Mouse (Mus musculus) midbrain, embryonic 12.5 days (tissue): ENCODE measurements around the gene Ski. TPM values are rescaled to one million over a fixed set of nuclear protein-coding genes. Genes with fewer than 3 reads are reported as not detected.
"Not testable (repeated sequence)": the region's sequence is repeated elsewhere in the genome, so short reads cannot be mapped to it uniquely, and the experiment has no call there.

Experiments used
- ATAC-seq: fragments of 200-750 bp; cut with Nextera tagmentation; 2 replicates; pipeline ENCODE4 v1.8.0; 2017; ENCODE audit warnings: low read depth, moderate TSS enrichment, moderate library complexity; ENCODE audit not compliant: low FRiP score
- H3K27ac ChIP-seq: fragments of 300-500 bp; sonication (generic); replicated peaks from 2 replicates; pipeline ENCODE4 v1.5.1; 2016; ENCODE audit warnings: mild to moderate bottlenecking
- H3K27me3 ChIP-seq: fragments of 300-500 bp; sonication (generic); 2 replicates; pipeline ENCODE4 v1.6.1; 2016; ENCODE audit warnings: mild to moderate bottlenecking
- H3K36me3 ChIP-seq: fragments of 300-500 bp; sonication (generic); 2 replicates; pipeline ENCODE4 v1.6.1; 2016
- H3K4me1 ChIP-seq: fragments of 300-500 bp; sonication (generic); 2 replicates; pipeline ENCODE4 v1.6.1; 2016
- H3K4me2 ChIP-seq: fragments of 300-500 bp; sonication (generic); replicated peaks from 2 replicates; pipeline ENCODE4 v1.6.1; 2016; ENCODE audit warnings: mild to moderate bottlenecking, moderate library complexity
- H3K4me3 ChIP-seq: fragments of 300-500 bp; sonication (generic); 2 replicates; pipeline ENCODE4 v1.5.1; 2016; ENCODE audit warnings: mild to moderate bottlenecking
- H3K9ac ChIP-seq: fragments of 300-500 bp; sonication (generic); replicated peaks from 2 replicates; pipeline ENCODE4 v1.6.1; 2016; ENCODE audit warnings: mild to moderate bottlenecking, moderate library complexity
- H3K9me3 ChIP-seq: fragments of 300-500 bp; sonication (generic); 2 replicates; pipeline ENCODE4 v1.6.1; 2016; ENCODE audit warnings: mild to moderate bottlenecking
- WGBS: fragments of 180-500 bp; shearing (Covaris S2); methylation state at CpG from one replicate; pipeline ENCODE4 v1.1.7; 2016; 5-methylcytosine and 5-hydroxymethylcytosine counted together
- polyA plus RNA-seq: library from polyadenylated mRNA; unstranded; fragments of >200 nt; fragmentation: Nextera tagmentation; extraction: Ambion mirVana; gene quantifications from 2 replicates; pipeline ENCODE4 v1.2.1, GENCODE M21; 2016

Ski gene
- 11.2 and 12.2 TPM in 2 replicates for polyA plus RNA-seq

- peak within 1 kb of the TSS; percentile 98 for H3K9ac ChIP-seq
- peak within 1 kb of the TSS; percentile 98 for H3K4me2 ChIP-seq
- peaks cover 45% of the 10 kb centered on the region for H3K4me1 ChIP-seq
- H3K4me3 ChIP-seq: peak within 1 kb of the TSS; percentile 95
- peaks cover 7% of the 10 kb centered on the region for H3K27me3 ChIP-seq
- H3K36me3 ChIP-seq: no peaks in the 10 kb centered on the region
- no peak for ATAC-seq
- no peaks in the 10 kb centered on the region for H3K9me3 ChIP-seq
- WGBS: 0% methylated on average over 2 of the region's 63 CpGs
- peak within 1 kb of the TSS; percentile 94 for H3K27ac ChIP-seq
Measured at GRCm38 (mm10) chr4:155222552-155222840, at the start of gene Ski. Gene Ski (minus strand): TSS chr4:155222592.

GRCm38 (mm10) chr4:155268382-155268781 lies 46.0 kb upstream of the Ski start:
- Histone ChIP-seq H3K9ac (no peak overlapping the region), H3K9me3 (no peaks in the 10 kb centered on the region), H3K4me3 (no peak overlapping the region), H3K4me2 (no peak overlapping the region), H3K27me3 (no peaks in the 10 kb centered on the region), H3K36me3 (0 out of 2 replicates have a peak, but pooled peaks cover 3% of the 10 kb centered on the region), H3K4me1 (no peaks in the 10 kb centered on the region), H3K27ac (no peak overlapping the region)
- ATAC-seq: no peak
- WGBS: 39% methylated on average over 5 of the region's 5 CpGs

GRCm38 (mm10) chr4:155267639-155268175 lies 45.3 kb upstream of the Ski start:
- Histone ChIP-seq H3K27me3 (no peaks in the 10 kb centered on the region), H3K9me3 (no peaks in the 10 kb centered on the region), H3K27ac (no peak overlapping the region), H3K4me3 (no peak overlapping the region), H3K4me1 (no peaks in the 10 kb centered on the region), H3K36me3 (0 out of 2 replicates have a peak, but pooled peaks cover 3% of the 10 kb centered on the region), H3K4me2 (no peak overlapping the region), H3K9ac (no peak overlapping the region)
- WGBS: 71% methylated on average over 12 of the region's 12 CpGs
- ATAC-seq: no peak

- no peaks in the 10 kb centered on the region for H3K9me3 ChIP-seq
- no peak for ATAC-seq
- H3K4me2 ChIP-seq: no peak overlapping the region
- 92% methylated on average over 7 of the region's 7 CpGs for WGBS
- H3K27ac ChIP-seq: no peak overlapping the region
- H3K4me1 ChIP-seq: no peaks in the 10 kb centered on the region
- no peaks in the 10 kb centered on the region for H3K27me3 ChIP-seq
- H3K36me3 ChIP-seq: 0 out of 2 replicates have a peak, but pooled peaks cover 3% of the 10 kb centered on the region
- no peak overlapping the region for H3K9ac ChIP-seq
- no peak overlapping the region for H3K4me3 ChIP-seq
Measured at GRCm38 (mm10) chr4:155267047-155267543, 44.7 kb upstream of the Ski start.

GRCm38 (mm10) chr4:155264521-155265321 lies 42.3 kb upstream of the Ski start:
- Histone ChIP-seq H3K27ac (no peak overlapping the region), H3K36me3 (peaks cover 9% of the 10 kb centered on the region)
- 81% methylated on average over 3 of the region's 3 CpGs for WGBS

GRCm38 (mm10) chr4:155252253-155252652 lies 29.9 kb upstream of the Ski start:
- Histone ChIP-seq H3K27me3 (no peaks in the 10 kb centered on the region), H3K4me3 (no peak overlapping the region), H3K36me3 (peaks cover 25% of the 10 kb centered on the region), H3K4me1 (peaks cover 29% of the 10 kb centered on the region), H3K9ac (no peak overlapping the region; the same call in 1 of the 2 replicates), H3K9me3 (no peaks in the 10 kb centered on the region), H3K4me2 (no peak overlapping the region), H3K27ac (no peak overlapping the region)
- WGBS: 78% methylated on average over 6 of the region's 6 CpGs
- no peak for ATAC-seq

More at GRCm38 (mm10) chr4:155264521-155265321, 42.3 kb upstream of the Ski start:
- H3K9ac ChIP-seq: no peak overlapping the region
- H3K27me3 ChIP-seq: no peaks in the 10 kb centered on the region
- no peak for ATAC-seq
- 0 out of 2 replicates have a peak, but pooled peaks cover 3% of the 10 kb centered on the region for H3K9me3 ChIP-seq
- no peak overlapping the region for H3K4me3 ChIP-seq
- no peaks in the 10 kb centered on the region for H3K4me1 ChIP-seq
- no peak overlapping the region for H3K4me2 ChIP-seq

- peak overlapping the region; percentile 71 for H3K4me3 ChIP-seq
- no peak overlapping the region for H3K9ac ChIP-seq
- WGBS: 61% methylated on average over 3 of the region's 3 CpGs
- H3K27me3 ChIP-seq: no peaks in the 10 kb centered on the region
- no peak for ATAC-seq
- no peaks in the 10 kb centered on the region for H3K9me3 ChIP-seq
- H3K4me2 ChIP-seq: peak overlapping the region; percentile 95
- peaks cover 29% of the 10 kb centered on the region for H3K4me1 ChIP-seq
- no peak overlapping the region; the same call in 1 of the 2 replicates for H3K27ac ChIP-seq
- H3K36me3 ChIP-seq: peaks cover 17% of the 10 kb centered on the region
Measured at GRCm38 (mm10) chr4:155251147-155251546, 28.8 kb upstream of the Ski start.

- ATAC-seq: no peak; the same call in 1 of the 2 replicates
- Histone ChIP-seq H3K9ac (peak overlapping the region; percentile 89), H3K27ac (peak overlapping the region; percentile 97), H3K4me1 (peaks cover 29% of the 10 kb centered on the region), H3K9me3 (no peaks in the 10 kb centered on the region), H3K36me3 (peaks cover 11% of the 10 kb centered on the region; the same call in 1 of the 2 replicates), H3K4me3 (peak overlapping the region; percentile 71), H3K4me2 (peak overlapping the region; percentile 95), H3K27me3 (no peaks in the 10 kb centered on the region)
- WGBS: 7% methylated on average over 23 of the region's 23 CpGs
Measured at GRCm38 (mm10) chr4:155250361-155251117, 28.1 kb upstream of the Ski start.

GRCm38 (mm10) chr4:155249648-155250351 lies 27.4 kb upstream of the Ski start, which contains the start of gene Faap20:
Gene Faap20 (plus strand): TSS chr4:155249802.
- Histone ChIP-seq H3K27ac (peak within 1 kb of the TSS; percentile 97), H3K4me1 (peaks cover 29% of the 10 kb centered on the region), H3K9ac (peak within 1 kb of the TSS; percentile 89), H3K4me2 (peak within 1 kb of the TSS; percentile 95), H3K27me3 (no peaks in the 10 kb centered on the region), H3K36me3 (peaks cover 11% of the 10 kb centered on the region; the same call in 1 of the 2 replicates), H3K4me3 (peak within 1 kb of the TSS; percentile 71), H3K9me3 (no peaks in the 10 kb centered on the region)
- peak; percentile 93 for ATAC-seq
- under 1% methylated on average over 43 of the region's 58 CpGs for WGBS

GRCm38 (mm10) chr4:155249257-155249647 lies 26.9 kb upstream of the Ski start:
- ATAC-seq: peak; percentile 66
- H3K27ac ChIP-seq: peak overlapping the region; percentile 97
- peak overlapping the region; percentile 89 for H3K9ac ChIP-seq
- peak overlapping the region; percentile 95 for H3K4me2 ChIP-seq
- peaks cover 29% of the 10 kb centered on the region for H3K4me1 ChIP-seq
- H3K9me3 ChIP-seq: no peaks in the 10 kb centered on the region
- peaks cover 11% of the 10 kb centered on the region; the same call in 1 of the 2 replicates for H3K36me3 ChIP-seq
- WGBS: under 1% methylated on average over 9 of the region's 9 CpGs
- H3K4me3 ChIP-seq: peak overlapping the region; percentile 71
- H3K27me3 ChIP-seq: no peaks in the 10 kb centered on the region

- not testable (repeated sequence) for H3K27me3 ChIP-seq, ATAC-seq, H3K4me3 ChIP-seq, H3K9me3 ChIP-seq, H3K36me3 ChIP-seq, H3K27ac ChIP-seq, H3K4me2 ChIP-seq, H3K9ac ChIP-seq
- WGBS: 89% methylated on average over 3 of the region's 3 CpGs
- H3K4me1 ChIP-seq: peaks cover 26% of the 10 kb centered on the region
Measured at GRCm38 (mm10) chr4:155248054-155248453, 25.7 kb upstream of the Ski start.
